Mouse (Mus musculus) erythroblast, embryonic 14.5 days (primary cell): Measurements from ENCODE around the gene Atad2b.

Experiments
- GATA1 ChIP-seq: IDR thresholded peaks from 2 replicates; pipeline ENCODE4 v1.6.1; 2012; ENCODE audit warnings: low read length, inconsistent platforms, mixed read lengths
- TAL1 ChIP-seq: IDR thresholded peaks from 3 replicates; pipeline ENCODE4 v1.6.1; 2012; ENCODE audit warnings: low read length, inconsistent platforms, mixed read lengths

- TF ChIP-seq GATA1 (no peak), TAL1 (no peak)
These were observed 10.7 kb upstream of the Atad2b start for GRCm38 (mm10) chr12:4906476-4906875.
